Mouse (Mus musculus) hindbrain, embryonic 11.5 days (tissue): ENCODE measurements around the gene Zfp382. TPM values are rescaled to one million over a fixed set of nuclear protein-coding genes. Genes with fewer than 3 reads are reported as not detected.

Source experiments
- ATAC-seq: fragments of 200-750 bp; cut with Nextera tagmentation; 2 replicates; pipeline ENCODE4 v1.8.0; 2017; ENCODE audit warnings: mild to moderate bottlenecking, moderate TSS enrichment, moderate library complexity; ENCODE audit not compliant: low FRiP score
- DNase-seq: peaks from one replicate; pipeline ENCODE4 v3.0.0-alpha.2; 2015; ENCODE audit warnings: low spot score
- H3K27ac ChIP-seq: fragments of 300-500 bp; sonication (generic); 2 replicates; pipeline ENCODE4 v1.5.1; 2014; ENCODE audit warnings: mild to moderate bottlenecking, low read depth, low read length
- H3K27me3 ChIP-seq: fragments of 300-500 bp; sonication (generic); 2 replicates; pipeline ENCODE4 v1.6.1; 2014; ENCODE audit warnings: mild to moderate bottlenecking, low read length, moderate library complexity, mixed read lengths; ENCODE audit not compliant: control insufficient read depth, insufficient read depth
- H3K36me3 ChIP-seq: fragments of 300-500 bp; sonication (generic); 2 replicates; pipeline ENCODE4 v1.6.1; 2014; ENCODE audit warnings: mild to moderate bottlenecking, low read length, moderate library complexity, mixed read lengths; ENCODE audit not compliant: control insufficient read depth, insufficient read depth
- H3K4me1 ChIP-seq: fragments of 300-500 bp; sonication (generic); replicated peaks from 2 replicates; pipeline ENCODE4 v1.6.1; 2014; ENCODE audit warnings: low read length, mixed read lengths; ENCODE audit not compliant: control insufficient read depth, insufficient read depth
- H3K4me2 ChIP-seq: fragments of 300-500 bp; sonication (generic); replicated peaks from 2 replicates; pipeline ENCODE4 v1.6.1; 2014; ENCODE audit warnings: mild to moderate bottlenecking, low read depth, low read length
- H3K4me3 ChIP-seq: fragments of 300-500 bp; sonication (generic); 2 replicates; pipeline ENCODE4 v1.5.1; 2014; ENCODE audit warnings: low read depth, low read length
- H3K9ac ChIP-seq: fragments of 300-500 bp; sonication (generic); 2 replicates; pipeline ENCODE4 v1.6.1; 2014; ENCODE audit warnings: low read depth, low read length
- H3K9me3 ChIP-seq: fragments of 300-500 bp; sonication (generic); 2 replicates; pipeline ENCODE4 v1.6.1; 2016; ENCODE audit warnings: low read length; ENCODE audit not compliant: control insufficient read depth
- WGBS: fragments of 180-500 bp; shearing (Covaris S2); extraction: QIAGEN DNeasy Blood & Tissue Kit; methylation state at CpG from one replicate; pipeline ENCODE4 v1.1.7; 2014; 5-methylcytosine and 5-hydroxymethylcytosine counted together
- polyA plus RNA-seq: library from polyadenylated mRNA; unstranded; fragments of >200 nt; fragmentation: Nextera tagmentation; extraction: Ambion mirVana; gene quantifications from 2 replicates; pipeline ENCODE4 v1.2.1, GENCODE M21; 2014

The Zfp382 gene
- polyA plus RNA-seq, 1 experiment from 2014 or later: 7.6 TPM

- no peak within 1 kb of the TSS for H3K9ac ChIP-seq
- no peaks in the 10 kb centered on the region for H3K27me3 ChIP-seq
- H3K4me1 ChIP-seq: no peaks in the 10 kb centered on the region
- ATAC-seq: peak; percentile 74
- H3K36me3 ChIP-seq: peaks cover 4% of the 10 kb centered on the region; the same call in 1 of the 2 replicates
- no peaks in the 10 kb centered on the region for H3K9me3 ChIP-seq
- peak; percentile 84 for DNase-seq
- 2% methylated on average over 11 of the region's 11 CpGs for WGBS
- H3K27ac ChIP-seq: no peak within 1 kb of the TSS
- peak within 1 kb of the TSS; percentile 30 for H3K4me2 ChIP-seq
- peak within 1 kb of the TSS; percentile 1; the same call in 1 of the 2 replicates for H3K4me3 ChIP-seq
These were observed 62.1 kb downstream of the Zfp382 start, which contains the start of gene Cox7a1 for GRCm38 (mm10) chr7:30183879-30184289. Gene Cox7a1 (plus strand): TSS chr7:30184144.

Other genes with a start within 250 kb of the Zfp382 start
- gene Zfp27, start 215.4 kb upstream of the Zfp382 start, polyA plus RNA-seq: 12.8 and 14.4 TPM in 2 replicates
- gene Zfp383, start 213.7 kb upstream of the Zfp382 start, polyA plus RNA-seq: 8.2 and 8.8 TPM in 2 replicates
- 12.5 and 13.7 TPM in 2 replicates for gene Zfp74, start 167.9 kb upstream of the Zfp382 start, polyA plus RNA-seq
- 15.0 and 18.0 TPM in 2 replicates for gene Zfp568, start 138.0 kb upstream of the Zfp382 start, polyA plus RNA-seq
- 5.6 and 7.6 TPM in 2 replicates for gene Zfp14, start 70.6 kb upstream of the Zfp382 start, polyA plus RNA-seq
- gene Zfp82, start 49.0 kb upstream of the Zfp382 start, polyA plus RNA-seq: 8.3 and 8.6 TPM in 2 replicates
- 0.89 and 1.7 TPM in 2 replicates for gene Gm26920, start 31.5 kb upstream of the Zfp382 start, polyA plus RNA-seq
- 14.6 and 15.6 TPM in 2 replicates for gene Zfp566, start 31.4 kb upstream of the Zfp382 start, polyA plus RNA-seq
- 128 and 132 TPM in 2 replicates for gene Zfp260, start 27.2 kb upstream of the Zfp382 start, polyA plus RNA-seq
- 16.3 and 26.1 TPM in 2 replicates for gene Zfp146, start 47.8 kb downstream of the Zfp382 start, polyA plus RNA-seq
- gene Cox7a1, start 62.2 kb downstream of the Zfp382 start, polyA plus RNA-seq: 4.3 and 4.5 TPM in 2 replicates
- gene Capns1, start 76.9 kb downstream of the Zfp382 start, polyA plus RNA-seq: 56.3 and 64.0 TPM in 2 replicates
- gene Polr2i, start 110.0 kb downstream of the Zfp382 start, polyA plus RNA-seq: 171 and 176 TPM in 2 replicates
- gene Tbcb, start 110.3 kb downstream of the Zfp382 start, polyA plus RNA-seq: 278 and 293 TPM in 2 replicates
- not detected in 2 replicates for gene Ovol3, start 113.8 kb downstream of the Zfp382 start, polyA plus RNA-seq
- 0.25 and 0.32 TPM in 2 replicates for gene Thap8, start 158.2 kb downstream of the Zfp382 start, polyA plus RNA-seq
- gene Wdr62, start 158.5 kb downstream of the Zfp382 start, polyA plus RNA-seq: 5.9 and 8.5 TPM in 2 replicates
- gene Clip3, start 169.8 kb downstream of the Zfp382 start, polyA plus RNA-seq: 66.7 and 78.4 TPM in 2 replicates
- 82.1 and 85.2 TPM in 2 replicates for gene Alkbh6, start 186.8 kb downstream of the Zfp382 start, polyA plus RNA-seq
- gene Syne4, start 192.9 kb downstream of the Zfp382 start, polyA plus RNA-seq: 17.4 and 18.7 TPM in 2 replicates
- 1.4 and 3.3 TPM in 2 replicates for gene E130208F15Rik, start 199.8 kb downstream of the Zfp382 start, polyA plus RNA-seq
- gene Sdhaf1, start 202.0 kb downstream of the Zfp382 start, polyA plus RNA-seq: 20.9 and 23.2 TPM in 2 replicates
- gene Lrfn3, start 240.8 kb downstream of the Zfp382 start, polyA plus RNA-seq: 5.3 and 6.8 TPM in 2 replicates